Mouse (Mus musculus) mammary gland, adult 2 months (tissue): ENCODE measurements around the gene March10. TPM values are rescaled to one million over a fixed set of nuclear protein-coding genes. Genes with fewer than 3 reads are reported as not detected.

Experiments
- polyA plus RNA-seq: library from polyadenylated mRNA; depleted of rRNA; stranded (reverse); fragments of >200 nt; gene quantifications from 2 replicates; pipeline ENCODE4 v1.2.3, GENCODE M21; 2012; ENCODE audit warnings: low replicate concordance; rRNA removed

March10 gene
- polyA plus RNA-seq = 0.08 and 0.13 TPM in 2 replicates

DNA sequence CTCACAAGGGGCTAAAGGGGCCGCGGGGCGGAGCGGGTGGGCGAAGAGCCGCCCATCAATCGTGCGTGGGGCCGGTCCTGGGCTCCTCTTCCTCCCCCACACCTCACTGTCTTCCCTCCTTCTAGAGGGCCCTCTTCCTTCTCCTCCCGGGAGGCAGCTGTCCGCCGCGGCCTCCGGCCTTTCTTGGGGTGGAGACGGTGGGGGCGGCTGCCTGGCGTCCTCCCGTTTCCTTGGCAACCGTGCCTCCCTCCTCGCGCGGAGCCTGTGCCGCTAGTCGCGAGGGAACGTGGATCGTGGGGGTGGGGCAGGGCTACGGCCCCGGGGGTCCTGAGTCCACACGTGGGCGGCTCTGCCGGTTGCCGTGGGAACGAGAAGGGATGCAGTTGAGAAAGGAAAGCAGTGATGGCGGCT, at the start of gene March10:
Gene March10, minus strand, starts transcription at position 239 of the 411 bp plus-strand sequence.

Other genes starting within 250 kb of the March10 start
- 27.5 and 44.6 TPM in 2 replicates for gene Mrc2, start 164.1 kb downstream of the March10 start, polyA plus RNA-seq
- gene Tanc2, start 133.3 kb upstream of the March10 start, polyA plus RNA-seq = 7.0 and 9.7 TPM in 2 replicates